Mouse (Mus musculus): ENCODE measurements around the gene Slc16a7.

GRCm38 (mm10) chr10:125290320-125290719, 98.9 kb downstream of the Slc16a7 start:
- TF ChIP-seq CTCF (IDR thresholded peaks at IDR 0.05; ENCODE audit: borderline replicate concordance, insufficient read depth, low read length) (no peak), POLR2A (IDR thresholded peaks at IDR 0.05; ENCODE audit: low read depth, low read length) (no peak)
